Mouse (Mus musculus): Measurements from ENCODE around the gene Manbal.

Gene Manbal

DNA sequence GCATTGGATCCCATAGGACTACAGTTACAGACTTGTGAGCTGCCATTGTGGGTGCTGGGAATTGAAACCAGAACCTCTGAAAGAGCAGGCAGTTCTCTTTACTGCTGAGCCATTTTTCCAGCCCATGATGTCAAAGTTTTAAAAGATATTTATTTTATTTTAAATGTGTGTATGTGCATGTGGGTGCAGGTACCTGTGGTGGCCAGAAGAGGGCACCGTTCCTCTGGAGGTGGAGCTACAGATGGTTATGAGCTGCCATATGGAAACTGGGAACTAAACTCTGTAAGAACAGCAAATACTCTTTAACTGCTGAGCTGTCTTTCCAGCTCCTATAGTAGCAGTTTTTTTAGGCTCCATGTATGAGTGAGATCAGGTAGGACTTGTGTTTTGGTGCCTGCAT lies 74.0 kb downstream of the Manbal start:
- DNase-seq, result no peak
